Mouse (Mus musculus): Measurements from ENCODE around the gene Stat4. TPM values are rescaled to one million over a fixed set of nuclear protein-coding genes. Genes with fewer than 3 reads are reported as not detected.

Stat4 gene
- polyA plus RNA-seq, 1 experiment from 2014 or later = 0.43 TPM

- H3K4me2 ChIP-seq = peak overlapping the region; percentile 51
- H3K36me3 ChIP-seq (replicated peaks) = no peaks in the 10 kb centered on the region
- ATAC-seq (replicated peaks) = peak; percentile 97
- under 1% methylated on average over 32 of the region's 32 CpGs for WGBS
- peak overlapping the region; percentile 80 for H3K27ac ChIP-seq
- peak overlapping the region; percentile 24; the same call in 1 of the 2 replicates for H3K9ac ChIP-seq
- 0 out of 2 replicates have a peak, but pooled peaks cover 3% of the 10 kb centered on the region for H3K27me3 ChIP-seq (replicated peaks)
- peaks cover 7% of the 10 kb centered on the region for H3K4me1 ChIP-seq
- no peaks in the 10 kb centered on the region for H3K9me3 ChIP-seq
- H3K4me3 ChIP-seq = peak overlapping the region; percentile 30
Observed at GRCm38 (mm10) chr1:52113666-52114069, 126.7 kb downstream of the Stat4 start.

- no peak for ATAC-seq (replicated peaks)
- Histone ChIP-seq H3K4me3 (no peak overlapping the region), H3K27ac (no peak overlapping the region), H3K9ac (no peak overlapping the region), H3K9me3 (no peaks in the 10 kb centered on the region), H3K36me3 (replicated peaks) (no peaks in the 10 kb centered on the region), H3K27me3 (replicated peaks) (0 out of 2 replicates have a peak, but pooled peaks cover 3% of the 10 kb centered on the region), H3K4me1 (peaks cover 16% of the 10 kb centered on the region), H3K4me2 (no peak overlapping the region)
- WGBS = 81% methylated on average over 3 of the region's 3 CpGs
Observed at GRCm38 (mm10) chr1:52116441-52116840, 129.5 kb downstream of the Stat4 start.

DNA sequence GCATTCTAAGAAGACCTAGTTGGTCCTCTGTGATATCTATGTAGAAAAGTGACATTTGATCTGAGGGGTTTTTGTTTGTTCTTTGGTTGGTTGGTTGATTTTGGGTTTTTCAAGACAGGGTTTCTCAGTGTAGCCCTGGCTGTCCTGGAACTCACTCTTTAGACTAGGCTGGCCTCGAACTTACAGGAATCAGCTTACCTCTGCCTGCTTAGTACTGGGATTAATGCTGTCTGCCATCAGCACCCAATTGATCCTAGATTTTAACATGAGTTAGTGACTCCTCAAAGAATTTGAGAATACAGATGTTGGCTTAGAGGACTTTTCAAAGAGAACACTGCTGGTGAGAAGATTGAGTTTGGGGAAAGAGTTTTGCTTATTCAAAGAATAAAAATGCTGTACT, 130.8 kb downstream of the Stat4 start:
- ATAC-seq (replicated peaks) = no peak

GRCm38 (mm10) chr1:52118860-52119591, 132.1 kb downstream of the Stat4 start, which contains the start of gene Stat1:
Gene Stat1, plus strand, starts transcription at chr1:52119440.
- ATAC-seq (replicated peaks) = peak; percentile 93
- 3% methylated on average over 37 of the region's 37 CpGs for WGBS
- Histone ChIP-seq H3K36me3 (replicated peaks) (no peaks in the 10 kb centered on the region), H3K9ac (peak within 1 kb of the TSS; percentile 48), H3K4me1 (peaks cover 13% of the 10 kb centered on the region), H3K4me3 (peak within 1 kb of the TSS; percentile 59), H3K9me3 (no peaks in the 10 kb centered on the region), H3K27ac (peak within 1 kb of the TSS; percentile 66), H3K27me3 (replicated peaks) (0 out of 2 replicates have a peak, but pooled peaks cover 3% of the 10 kb centered on the region), H3K4me2 (peak within 1 kb of the TSS; percentile 73)

More for the DNA sequence above, 130.8 kb downstream of the Stat4 start:
- no peak overlapping the region for H3K9ac ChIP-seq
- H3K27ac ChIP-seq = no peak overlapping the region
- no peaks in the 10 kb centered on the region for H3K9me3 ChIP-seq
- no peak overlapping the region for H3K4me2 ChIP-seq
- 0 out of 2 replicates have a peak, but pooled peaks cover 3% of the 10 kb centered on the region for H3K27me3 ChIP-seq (replicated peaks)
- H3K36me3 ChIP-seq (replicated peaks) = no peaks in the 10 kb centered on the region
- no peak overlapping the region for H3K4me3 ChIP-seq
- WGBS = 93% methylated on average over 1 of the region's 1 CpGs
- H3K4me1 ChIP-seq = peaks cover 16% of the 10 kb centered on the region

DNA sequence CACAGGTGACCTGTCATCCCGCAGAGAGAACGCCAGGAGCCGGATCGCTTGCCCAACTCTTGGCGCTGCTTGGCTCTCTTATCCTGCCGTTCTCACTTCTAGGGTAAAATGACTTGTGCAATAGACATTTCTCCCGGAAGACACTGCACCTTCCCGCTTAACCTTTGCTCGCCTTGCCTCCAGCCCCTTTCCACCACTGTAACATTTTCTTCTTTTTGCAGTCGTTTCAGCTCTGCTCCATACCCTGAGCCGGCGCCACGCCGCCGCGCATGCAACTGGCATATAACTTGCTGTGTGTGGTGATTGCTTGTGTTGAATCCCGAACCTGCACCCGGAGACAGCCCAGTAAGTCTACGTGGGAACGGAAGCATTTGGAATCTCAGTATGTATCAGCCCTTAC, 132.7 kb downstream of the Stat4 start:
- H3K9me3 ChIP-seq = no peaks in the 10 kb centered on the region
- WGBS = under 1% methylated on average over 20 of the region's 20 CpGs
- peak; percentile 51; the same call in 1 of the 2 replicates for ATAC-seq (replicated peaks)
- H3K36me3 ChIP-seq (replicated peaks) = no peaks in the 10 kb centered on the region
- H3K4me3 ChIP-seq = peak overlapping the region; percentile 59
- H3K4me2 ChIP-seq = peak overlapping the region; percentile 73
- H3K9ac ChIP-seq = peak overlapping the region; percentile 48
- H3K27ac ChIP-seq = no peak overlapping the region
- 0 out of 2 replicates have a peak, but pooled peaks cover 3% of the 10 kb centered on the region for H3K27me3 ChIP-seq (replicated peaks)
- peaks cover 13% of the 10 kb centered on the region for H3K4me1 ChIP-seq

DNA sequence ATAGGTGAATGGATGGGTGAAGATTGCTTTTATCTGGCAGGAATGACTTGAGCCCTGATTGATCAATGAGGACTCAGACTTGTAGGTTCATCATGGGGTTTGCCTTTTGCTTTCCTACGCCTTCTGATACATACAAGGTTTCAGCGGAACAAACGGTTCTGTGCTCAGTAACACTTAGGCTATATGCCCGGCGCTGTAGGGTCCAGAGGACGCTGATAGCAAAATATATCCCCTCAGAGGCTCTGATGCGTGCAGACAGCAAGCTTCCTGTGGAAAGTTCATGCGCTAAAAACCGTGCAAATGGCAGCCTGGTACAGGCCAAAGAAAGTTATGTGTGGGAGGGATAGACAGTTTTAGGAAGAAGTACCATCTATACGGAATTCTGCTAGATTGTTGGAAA, 133.2 kb downstream of the Stat4 start:
- 0 out of 2 replicates have a peak overlapping the region, but pooled peaks have one; percentile 48 for H3K9ac ChIP-seq
- peak overlapping the region; percentile 59 for H3K4me3 ChIP-seq
- 43% methylated on average over 10 of the region's 10 CpGs for WGBS
- H3K27ac ChIP-seq = no peak overlapping the region
- H3K4me1 ChIP-seq = peaks cover 13% of the 10 kb centered on the region
- peak overlapping the region; percentile 73 for H3K4me2 ChIP-seq
- 0 out of 2 replicates have a peak, but pooled peaks cover 3% of the 10 kb centered on the region for H3K27me3 ChIP-seq (replicated peaks)
- H3K36me3 ChIP-seq (replicated peaks) = no peaks in the 10 kb centered on the region
- H3K9me3 ChIP-seq = no peaks in the 10 kb centered on the region
- ATAC-seq (replicated peaks) = no peak

GRCm38 (mm10) chr1:52121052-52121451, 134.1 kb downstream of the Stat4 start:
- H3K4me2 ChIP-seq = no peak overlapping the region
- no peaks in the 10 kb centered on the region for H3K9me3 ChIP-seq
- H3K9ac ChIP-seq = no peak overlapping the region
- no peak for ATAC-seq (replicated peaks)
- peaks cover 13% of the 10 kb centered on the region for H3K4me1 ChIP-seq
- H3K27me3 ChIP-seq (replicated peaks) = 0 out of 2 replicates have a peak, but pooled peaks cover 3% of the 10 kb centered on the region
- no peak overlapping the region for H3K27ac ChIP-seq
- H3K36me3 ChIP-seq (replicated peaks) = no peaks in the 10 kb centered on the region
- H3K4me3 ChIP-seq = no peak overlapping the region
- WGBS = 90% methylated on average over 3 of the region's 3 CpGs

- Histone ChIP-seq H3K9me3 (no peaks in the 10 kb centered on the region), H3K4me1 (peaks cover 5% of the 10 kb centered on the region), H3K4me3 (no peak overlapping the region), H3K27me3 (replicated peaks) (no peaks in the 10 kb centered on the region), H3K4me2 (no peak overlapping the region), H3K27ac (no peak overlapping the region), H3K9ac (no peak overlapping the region), H3K36me3 (replicated peaks) (no peaks in the 10 kb centered on the region)
- WGBS = 67% methylated on average over 3 of the region's 3 CpGs
- no peak for ATAC-seq (replicated peaks)
Observed at GRCm38 (mm10) chr1:52124818-52125217, 137.9 kb downstream of the Stat4 start.

GRCm38 (mm10) chr1:52127350-52127749, 140.4 kb downstream of the Stat4 start:
- Histone ChIP-seq H3K9me3 (no peaks in the 10 kb centered on the region), H3K27me3 (replicated peaks) (no peaks in the 10 kb centered on the region), H3K4me2 (no peak overlapping the region), H3K36me3 (replicated peaks) (no peaks in the 10 kb centered on the region), H3K4me1 (no peaks in the 10 kb centered on the region), H3K4me3 (no peak overlapping the region), H3K27ac (no peak overlapping the region), H3K9ac (no peak overlapping the region)
- ATAC-seq (replicated peaks) = no peak
- 89% methylated on average over 6 of the region's 6 CpGs for WGBS

DNA sequence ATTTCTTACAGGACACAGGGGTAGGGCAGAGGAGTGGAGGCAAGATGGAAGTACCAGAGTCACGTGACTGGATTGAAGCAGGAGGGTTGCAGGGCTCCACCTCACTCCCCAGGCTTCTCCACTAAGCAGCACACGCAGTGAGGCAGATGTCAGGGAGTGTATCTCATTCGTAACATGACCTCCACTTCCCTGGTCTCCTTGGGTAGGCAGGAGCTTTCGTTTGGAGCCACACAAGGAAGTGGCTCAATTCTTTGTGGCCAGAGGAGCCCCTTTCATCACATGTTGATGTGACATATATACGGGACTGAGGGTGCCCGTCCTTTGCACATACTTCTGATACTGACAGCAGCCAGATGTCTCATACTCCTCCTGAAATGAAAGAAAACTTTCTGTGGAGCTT, 142.8 kb downstream of the Stat4 start:
- Histone ChIP-seq H3K9me3 (no peaks in the 10 kb centered on the region), H3K4me3 (no peak overlapping the region), H3K9ac (no peak overlapping the region), H3K36me3 (replicated peaks) (no peaks in the 10 kb centered on the region), H3K4me1 (no peaks in the 10 kb centered on the region), H3K27me3 (replicated peaks) (no peaks in the 10 kb centered on the region), H3K4me2 (no peak overlapping the region), H3K27ac (no peak overlapping the region)
- ATAC-seq (replicated peaks) = no peak
- WGBS = 78% methylated on average over 6 of the region's 6 CpGs

DNA sequence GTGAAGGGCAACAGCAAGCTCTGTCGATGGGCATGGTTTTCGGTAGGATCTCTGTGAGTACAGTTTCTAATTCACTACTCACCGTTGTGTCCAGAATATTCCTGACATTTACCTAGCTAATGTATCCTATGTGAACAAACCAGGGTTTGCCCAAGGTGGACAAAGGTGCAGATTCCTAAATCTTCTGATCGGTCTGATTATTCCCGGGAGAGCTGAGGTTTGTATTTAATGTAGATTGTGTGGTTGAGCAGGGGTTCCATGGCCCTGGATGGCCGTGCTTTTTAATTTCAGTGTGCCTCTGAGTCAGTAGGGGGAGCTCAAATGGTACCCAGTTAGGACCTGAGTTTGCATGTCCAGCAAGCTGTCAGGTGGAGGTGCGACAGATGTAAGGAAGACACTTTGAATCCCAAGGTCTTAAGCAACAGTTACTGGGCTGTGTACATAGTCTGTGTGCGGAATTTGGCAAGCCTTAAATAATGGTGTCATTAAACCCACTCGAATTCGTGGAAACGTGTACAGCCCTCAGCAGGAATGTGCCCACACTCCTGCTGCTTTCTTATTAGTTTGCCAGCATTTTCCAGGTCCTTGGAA, 144.9 kb downstream of the Stat4 start:
- no peaks in the 10 kb centered on the region for H3K36me3 ChIP-seq (replicated peaks)
- no peak overlapping the region for H3K9ac ChIP-seq
- H3K27ac ChIP-seq = no peak overlapping the region
- no peak for ATAC-seq (replicated peaks)
- no peaks in the 10 kb centered on the region for H3K9me3 ChIP-seq
- H3K27me3 ChIP-seq (replicated peaks) = no peaks in the 10 kb centered on the region
- no peaks in the 10 kb centered on the region for H3K4me1 ChIP-seq
- H3K4me2 ChIP-seq = no peak overlapping the region
- 86% methylated on average over 11 of the region's 11 CpGs for WGBS
- H3K4me3 ChIP-seq = no peak overlapping the region

GRCm38 (mm10) chr1:52133254-52133653, 146.3 kb downstream of the Stat4 start:
- no peaks in the 10 kb centered on the region for H3K4me1 ChIP-seq
- H3K4me3 ChIP-seq = no peak overlapping the region
- no peaks in the 10 kb centered on the region for H3K27me3 ChIP-seq (replicated peaks)
- no peak overlapping the region for H3K27ac ChIP-seq
- 71% methylated on average over 8 of the region's 8 CpGs for WGBS
- H3K9ac ChIP-seq = no peak overlapping the region
- no peaks in the 10 kb centered on the region for H3K9me3 ChIP-seq
- ATAC-seq (replicated peaks) = no peak
- no peaks in the 10 kb centered on the region for H3K36me3 ChIP-seq (replicated peaks)
- H3K4me2 ChIP-seq = no peak overlapping the region
